Mouse (Mus musculus): ENCODE data around the gene C6. TPM values are rescaled to one million over a fixed set of nuclear protein-coding genes. Genes with fewer than 3 reads are reported as not detected.

C6 gene
- total RNA-seq, 2 experiments from 2014 or later = not detected

Other genes starting within 250 kb of the C6 start
- not detected in 2 replicates for gene Mroh2b, start 171.6 kb downstream of the C6 start, total RNA-seq (2015; ENCODE audit: low replicate concordance)
- gene Mroh2b, start 171.6 kb downstream of the C6 start, total RNA-seq (2017; ENCODE audit: low replicate concordance) = not detected in 2 replicates